9 mouse cellular contexts compared by ENCODE assay signal in genomic region chr7:4690387-4690786, GRCm38 (mm10). TPM values are rescaled to one million over a fixed set of nuclear protein-coding genes. Genes with fewer than 3 reads are reported as not detected.
DNase-seq lines count a peak whose midpoint lies in the region; ATAC-seq and TF ChIP-seq lines count a peak whose summit lies in the region.
"Had no signal": no experiment of that assay in that cellular context is flagged by ENCODE, and none has a peak within 500 bp of the region (broad histone marks: within the 10 kb centered on the region; RNA-seq: fewer than 3 reads in every experiment).

TSS of gene Brsk1 (plus strand) at chr7:4690604.

- WGBS in kidney, embryonic 15.5 days, result 0% methylated on average over 5 of the region's 18 CpGs
- WGBS in embryonic facial prominence, embryonic 13.5 days, result 7% methylated on average over 5 of the region's 18 CpGs
- 2% methylated on average over 6 of the region's 18 CpGs for WGBS in heart, embryonic 13.5 days
- WGBS in liver, embryonic 15.5 days (ENCODE audit: insufficient replicate concordance), result under 1% methylated on average over 16 of the region's 18 CpGs
- 0% methylated on average over 7 of the region's 18 CpGs for WGBS in olfactory bulb, adult 2 months

- peak within 1 kb of the TSS; percentile 94 for H3K4me2 ChIP-seq in kidney, embryonic 15.5 days
- H3K4me2 ChIP-seq in embryonic facial prominence, embryonic 13.5 days, result peak within 1 kb of the TSS; percentile 76
- peak within 1 kb of the TSS; percentile 91 for H3K4me2 ChIP-seq in heart, embryonic 13.5 days
- peak within 1 kb of the TSS; percentile 64 for H3K4me2 ChIP-seq in liver, embryonic 15.5 days

- TF ChIP-seq CTCF in olfactory bulb, adult 2 months (IDR thresholded peaks at IDR 0.05; ENCODE audit: insufficient read depth, low read depth, low read length), result no peak

- H3K27me3 ChIP-seq in kidney, embryonic 15.5 days, result no peaks in the 10 kb centered on the region
- no peaks in the 10 kb centered on the region for H3K27me3 ChIP-seq in embryonic facial prominence, embryonic 13.5 days
- H3K27me3 ChIP-seq in heart, embryonic 13.5 days (replicated peaks), result no peaks in the 10 kb centered on the region
- H3K27me3 ChIP-seq in liver, embryonic 15.5 days, result peaks cover 42% of the 10 kb centered on the region

- H3K9me3 ChIP-seq in kidney, embryonic 15.5 days (replicated peaks), result no peaks in the 10 kb centered on the region
- no peaks in the 10 kb centered on the region for H3K9me3 ChIP-seq in embryonic facial prominence, embryonic 13.5 days
- H3K9me3 ChIP-seq in heart, embryonic 13.5 days, result no peaks in the 10 kb centered on the region
- no peaks in the 10 kb centered on the region for H3K9me3 ChIP-seq in liver, embryonic 15.5 days (replicated peaks)

- peaks cover 15% of the 10 kb centered on the region for H3K4me1 ChIP-seq in kidney, embryonic 15.5 days
- peaks cover 9% of the 10 kb centered on the region for H3K4me1 ChIP-seq in embryonic facial prominence, embryonic 13.5 days
- H3K4me1 ChIP-seq in heart, embryonic 13.5 days, result peaks cover 14% of the 10 kb centered on the region
- peaks cover 10% of the 10 kb centered on the region for H3K4me1 ChIP-seq in liver, embryonic 15.5 days (replicated peaks)
- peaks cover 9% of the 10 kb centered on the region; the same call in 1 of the 2 replicates for H3K4me1 ChIP-seq in olfactory bulb, adult 2 months (ENCODE audit: control insufficient read depth, insufficient read depth, low read length)

- DNase-seq in kidney, adult 9 months, result no peak
- DNase-seq in layer of hippocampus, adult 18-20 months (ENCODE audit: low spot score in 2 of 2), result peak; percentile 68 to 84
- peak; percentile 70 to 88 for DNase-seq in urinary bladder, postnatal 4 days (ENCODE audit: low spot score in 2 of 2)

- peaks cover 24% of the 10 kb centered on the region for H3K36me3 ChIP-seq in kidney, embryonic 15.5 days
- peaks cover 28% of the 10 kb centered on the region for H3K36me3 ChIP-seq in embryonic facial prominence, embryonic 13.5 days
- peaks cover 28% of the 10 kb centered on the region for H3K36me3 ChIP-seq in heart, embryonic 13.5 days
- no peaks in the 10 kb centered on the region for H3K36me3 ChIP-seq in liver, embryonic 15.5 days (replicated peaks)

- peak within 1 kb of the TSS; percentile 83 for H3K27ac ChIP-seq in kidney, embryonic 15.5 days
- peak within 1 kb of the TSS; percentile 91 for H3K27ac ChIP-seq in embryonic facial prominence, embryonic 13.5 days
- H3K27ac ChIP-seq in heart, embryonic 13.5 days (replicated peaks), result peak within 1 kb of the TSS; percentile 82
- no peak within 1 kb of the TSS for H3K27ac ChIP-seq in liver, embryonic 15.5 days (replicated peaks)
- peak within 1 kb of the TSS; percentile 82; the same call in 1 of the 2 replicates for H3K27ac ChIP-seq in olfactory bulb, adult 2 months (ENCODE audit: insufficient read depth, low read depth, low read length)

- H3K4me3 ChIP-seq in kidney, embryonic 15.5 days (replicated peaks), result peak within 1 kb of the TSS; percentile 78
- H3K4me3 ChIP-seq in embryonic facial prominence, embryonic 13.5 days, result peak within 1 kb of the TSS; percentile 85
- H3K4me3 ChIP-seq in heart, embryonic 13.5 days, result peak within 1 kb of the TSS; percentile 80
- peak within 1 kb of the TSS; percentile 45 for H3K4me3 ChIP-seq in liver, embryonic 15.5 days (replicated peaks)
- peak within 1 kb of the TSS; percentile 71 for H3K4me3 ChIP-seq in olfactory bulb, adult 2 months (ENCODE audit: insufficient read depth, low read depth, low read length)

- no peak for TF ChIP-seq POLR2A in olfactory bulb, adult 2 months (IDR thresholded peaks at IDR 0.05; ENCODE audit: insufficient read depth, low read depth, low read length)

- peak within 1 kb of the TSS; percentile 98 for H3K9ac ChIP-seq in kidney, embryonic 15.5 days
- H3K9ac ChIP-seq in embryonic facial prominence, embryonic 13.5 days, result peak within 1 kb of the TSS; percentile 99
- peak within 1 kb of the TSS; percentile 100 for H3K9ac ChIP-seq in heart, embryonic 13.5 days
- H3K9ac ChIP-seq in liver, embryonic 15.5 days, result peak within 1 kb of the TSS; percentile 27; the same call in 1 of the 2 replicates

- ATAC-seq in kidney, embryonic 15.5 days (replicated peaks; ENCODE audit: low FRiP score), result peak; percentile 77
- ATAC-seq in embryonic facial prominence, embryonic 13.5 days (ENCODE audit: insufficient number of reproducible peaks, insufficient read depth, low FRiP score, low TSS enrichment, low read depth), result peak; percentile 40; the same call in 1 of the 2 replicates
- ATAC-seq in heart, embryonic 13.5 days (ENCODE audit: extremely low read depth, insufficient number of reproducible peaks, low FRiP score, low TSS enrichment), result peak; percentile 19; the same call in 1 of the 2 replicates
- ATAC-seq in liver, embryonic 15.5 days (ENCODE audit: insufficient read depth), result no peak

RNA-seq across cellular contexts. Expression of gene Brsk1, which starts in this region (rescaled TPM):
- 1.1 and 1.6 TPM in 2 replicates for polyA plus RNA-seq in kidney, embryonic 15.5 days (2015; fragmentation: Nextera tagmentation; extraction: Ambion mirVana)
- 2.7 and 3.1 TPM in 2 replicates for polyA plus RNA-seq in embryonic facial prominence, embryonic 13.5 days (2015; fragmentation: Nextera tagmentation; extraction: Ambion mirVana)
- 0.46 and 0.91 TPM in 2 replicates for polyA plus RNA-seq in heart, embryonic 13.5 days (2015; fragmentation: Nextera tagmentation; extraction: Ambion mirVana)
- total RNA-seq in layer of hippocampus, adult 18-20 months (2021), result 100 to 1,000 TPM; 368 to 369 TPM
- 0.03 and 0.12 TPM in 2 replicates for polyA plus RNA-seq in liver, embryonic 15.5 days (2015; fragmentation: Nextera tagmentation; extraction: Ambion mirVana)
- not detected in 2 replicates for polyA plus RNA-seq in olfactory bulb, adult 2 months (2012; ENCODE audit: insufficient read depth, insufficient read length, low replicate concordance, missing spikeins)
- total RNA-seq: neutrophil, adult 5-6 weeks had no signal

Comparison
In these comparisons a context has a peak if more than half of its experiments do, and no peak if none do; other contexts are left out.
1. RNA of gene Brsk1 (polyA plus RNA-seq): not detected in olfactory bulb, adult 2 months; 2.7 to 3.1 TPM in embryonic facial prominence, embryonic 13.5 days, 1.1 to 1.6 TPM in kidney, embryonic 15.5 days, 0.46 to 0.91 TPM in heart, embryonic 13.5 days and 0.03 to 0.12 TPM in liver, embryonic 15.5 days; every median in the first group is over 10 times any median in the second.
2. Peak in ATAC-seq, H3K4me3 ChIP-seq, H3K27ac ChIP-seq, H3K9ac ChIP-seq and H3K4me2 ChIP-seq in heart, embryonic 13.5 days; RNA of the gene not detected or under 1 TPM.
3. H3K9ac ChIP-seq: peak in every context shown above with its lines; median percentile 100 in heart, embryonic 13.5 days; 99 in embryonic facial prominence, embryonic 13.5 days; 98 in kidney, embryonic 15.5 days; 27 in liver, embryonic 15.5 days.
4. Peak in every context shown above with its lines, with median percentiles within 50 percentile points of each other: H3K4me2 ChIP-seq and H3K4me3 ChIP-seq.